Mouse (Mus musculus): ENCODE measurements around the gene Abl2.

DNA sequence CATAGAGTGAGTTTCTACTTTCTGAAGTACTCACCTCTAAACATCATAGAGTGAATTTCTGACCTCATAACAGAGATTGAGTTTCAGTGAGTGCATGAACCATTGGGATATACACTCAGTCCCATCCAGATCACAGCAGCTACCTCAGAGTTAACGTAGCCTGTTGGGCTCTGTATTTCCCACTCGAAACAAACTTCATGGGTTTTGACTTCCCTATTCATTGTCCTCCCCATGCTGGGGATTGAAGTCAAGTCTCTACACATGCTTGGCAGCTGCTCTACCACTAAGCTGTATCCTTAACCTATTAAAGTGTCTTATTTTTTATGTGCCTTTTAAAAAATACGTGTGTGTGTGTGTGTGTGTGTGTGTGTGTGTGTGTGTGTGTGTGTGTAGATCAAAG is 26.9 kb downstream of the Abl2 start:
- TF ChIP-seq CTCF (IDR thresholded peaks at IDR 0.05) (no peak), EP300 (IDR thresholded peaks at IDR 0.05) (no peak)
